Mouse (Mus musculus): ENCODE results near the gene Crb2.

Gene Crb2

GRCm38 (mm10) chr2:37776016-37776415 is at the start of gene Crb2:
TSS of gene Crb2 (plus strand) at chr2:37776249.
- DNase-seq (ENCODE audit: inconsistent ontology term): peak; percentile 77

GRCm38 (mm10) chr2:37731241-37731801 is 44.7 kb upstream of the Crb2 start:
- no peak for DNase-seq (ENCODE audit: inconsistent ontology term)

GRCm38 (mm10) chr2:37734979-37735806 is 40.9 kb upstream of the Crb2 start:
- DNase-seq (ENCODE audit: inconsistent ontology term): peak; percentile 36

GRCm38 (mm10) chr2:37735807-37736188 is 40.3 kb upstream of the Crb2 start:
- DNase-seq (ENCODE audit: inconsistent ontology term): no peak

GRCm38 (mm10) chr2:37741806-37742554 is 34.1 kb upstream of the Crb2 start:
- no peak for DNase-seq (ENCODE audit: inconsistent ontology term)

GRCm38 (mm10) chr2:37744773-37745395 is 31.2 kb upstream of the Crb2 start:
- no peak for DNase-seq (ENCODE audit: inconsistent ontology term)

GRCm38 (mm10) chr2:37746293-37747049 is 29.6 kb upstream of the Crb2 start:
- DNase-seq (ENCODE audit: inconsistent ontology term): no peak

GRCm38 (mm10) chr2:37747909-37748308 is 28.1 kb upstream of the Crb2 start:
- DNase-seq (ENCODE audit: inconsistent ontology term): peak; percentile 62

GRCm38 (mm10) chr2:37748442-37749066 is 27.5 kb upstream of the Crb2 start:
- DNase-seq (ENCODE audit: inconsistent ontology term): no peak

- peak; percentile 36 for DNase-seq (ENCODE audit: inconsistent ontology term)
Measured at GRCm38 (mm10) chr2:37749323-37749722, 26.7 kb upstream of the Crb2 start.

GRCm38 (mm10) chr2:37751114-37751513 is 24.9 kb upstream of the Crb2 start:
- DNase-seq (ENCODE audit: inconsistent ontology term): no peak

GRCm38 (mm10) chr2:37756220-37756930 is 19.7 kb upstream of the Crb2 start:
- no peak for DNase-seq (ENCODE audit: inconsistent ontology term)

- DNase-seq (ENCODE audit: inconsistent ontology term): no peak
Measured at GRCm38 (mm10) chr2:37757016-37757415, 19.0 kb upstream of the Crb2 start.

GRCm38 (mm10) chr2:37757784-37758183 is 18.3 kb upstream of the Crb2 start:
- peak; percentile 51 for DNase-seq (ENCODE audit: inconsistent ontology term)

- peak; percentile 25 for DNase-seq (ENCODE audit: inconsistent ontology term)
Measured at GRCm38 (mm10) chr2:37758343-37759015, 17.6 kb upstream of the Crb2 start.

- no peak for DNase-seq (ENCODE audit: inconsistent ontology term)
Measured at GRCm38 (mm10) chr2:37760633-37761032, 15.4 kb upstream of the Crb2 start.

GRCm38 (mm10) chr2:37763638-37764037 is 12.4 kb upstream of the Crb2 start:
- no peak for DNase-seq (ENCODE audit: inconsistent ontology term)

GRCm38 (mm10) chr2:37764514-37764913 is 11.5 kb upstream of the Crb2 start:
- no peak for DNase-seq (ENCODE audit: inconsistent ontology term)

- no peak for DNase-seq (ENCODE audit: inconsistent ontology term)
Measured at GRCm38 (mm10) chr2:37765082-37765483, 11.0 kb upstream of the Crb2 start.

Measured in Muller cell, postnatal 12 days (primary cell).